Mouse (Mus musculus): Measurements from ENCODE around the gene Kcp.

- TF ChIP-seq CTCF (IDR thresholded peaks at IDR 0.05; ENCODE audit: low read depth) (no peak), EP300 (IDR thresholded peaks at IDR 0.05; ENCODE audit: low read depth) (no peak)
Observed at GRCm38 (mm10) chr6:29497791-29498190, 10.0 kb downstream of the Kcp start.
